Mouse (Mus musculus): Measurements from ENCODE around the gene Ercc6.

- TF ChIP-seq CTCF (IDR thresholded peaks at IDR 0.05; ENCODE audit: extremely low read depth, insufficient read length, insufficient replicate concordance, low read depth, low read length) (no peak), POLR2A (IDR thresholded peaks at IDR 0.05; ENCODE audit: low read depth, low read length) (no peak)
Measured at GRCm38 (mm10) chr14:32533656-32534055, 20.3 kb downstream of the Ercc6 start.
